25 mouse cellular contexts compared by ENCODE assay signal in genomic region chr10:11777894-11778293, GRCm38 (mm10).
DNase-seq lines count a peak whose midpoint lies in the region; ATAC-seq and TF ChIP-seq lines count a peak whose summit lies in the region.
"Had no signal": no experiment of that assay in that cellular context is flagged by ENCODE, and none has a peak within 500 bp of the region (broad histone marks: within the 10 kb centered on the region; RNA-seq: fewer than 3 reads in every experiment).

No protein-coding gene starts in this region.

- no peak overlapping the region for H3K4me2 ChIP-seq in kidney, embryonic 14.5 days (replicated peaks; ENCODE audit: low read depth, low read length)
- no peak overlapping the region for H3K4me2 ChIP-seq in kidney, embryonic 16.5 days (replicated peaks; ENCODE audit: low read depth, low read length)
- H3K4me2 ChIP-seq: embryonic facial prominence, embryonic 12.5 days; forebrain, embryonic 13.5 days; forebrain, embryonic 15.5 days had no signal

- no peaks in the 10 kb centered on the region for H3K36me3 ChIP-seq in kidney, embryonic 14.5 days (ENCODE audit: control insufficient read depth, insufficient read depth, low read length)
- H3K36me3 ChIP-seq in kidney, adult 2 months (ENCODE audit: control insufficient read depth, insufficient read depth, low read length): no peaks in the 10 kb centered on the region
- H3K36me3 ChIP-seq in kidney, embryonic 16.5 days (ENCODE audit: insufficient read depth, low read length): no peaks in the 10 kb centered on the region
- H3K36me3 ChIP-seq: embryonic facial prominence, embryonic 10.5 days; embryonic facial prominence, embryonic 12.5 days; forebrain, embryonic 15.5 days; G1E had no signal

- no peak for TF ChIP-seq CTCF in kidney, adult 2 months (conservative IDR thresholded peaks at IDR 0.05; ENCODE audit: insufficient read depth, insufficient read length, low read depth, low read length)

- WGBS in kidney, embryonic 14.5 days: 28% methylated on average over 6 of the region's 6 CpGs
- WGBS in kidney, adult 2 months: 40% methylated on average over 6 of the region's 6 CpGs
- 32% methylated on average over 6 of the region's 6 CpGs for WGBS in kidney, embryonic 16.5 days

- DNase-seq in kidney, adult 2 months: no peak
- DNase-seq in kidney, postnatal 10 days: no peak
- DNase-seq in brain, adult 2 months (ENCODE audit: low read depth, low spot score): peak; percentile 4
- DNase-seq in spleen, postnatal 14 days (ENCODE audit: low spot score in 2 of 2): no peak
- DNase-seq: adrenal gland, adult 8-10 months; adrenal gland, postnatal 14 days; adrenal gland, postnatal 36 days; B cell, adult 2 months; cerebellum, adult 11-12 months; cerebellum, adult 2 months; cerebellum, adult 9-10 months; cerebellum, postnatal 10 days; cerebellum, postnatal 25 days; forebrain, postnatal 0 days had no signal

- TF ChIP-seq POLR2A in kidney, adult 2 months (IDR thresholded peaks at IDR 0.05; ENCODE audit: low read depth, low read length): no peak

- 0 out of 2 replicates have a peak, but pooled peaks have one; percentile 34 for ATAC-seq in kidney, embryonic 14.5 days (ENCODE audit: low FRiP score, low TSS enrichment)
- peak; percentile 50; the same call in 1 of the 2 replicates for ATAC-seq in kidney, embryonic 16.5 days (ENCODE audit: low FRiP score, low TSS enrichment)
- ATAC-seq: activated CD4-positive, CD25-positive, alpha-beta regulatory T cell, adult 4 months; CD4-positive, CD25-positive, alpha-beta regulatory T cell, adult 4 months; forebrain, embryonic 13.5 days; forebrain, embryonic 15.5 days; Patski had no signal

- H3K27me3 ChIP-seq in kidney, embryonic 14.5 days (ENCODE audit: control insufficient read depth, insufficient read depth, low read length): no peaks in the 10 kb centered on the region
- H3K27me3 ChIP-seq in kidney, adult 2 months (replicated peaks; ENCODE audit: control insufficient read depth, insufficient read depth, low read length): no peaks in the 10 kb centered on the region
- no peaks in the 10 kb centered on the region for H3K27me3 ChIP-seq in kidney, embryonic 16.5 days (ENCODE audit: insufficient read depth, low read length)
- H3K27me3 ChIP-seq: CH12.LX; embryonic facial prominence, embryonic 12.5 days; forebrain, embryonic 13.5 days; forebrain, embryonic 15.5 days; Patski had no signal

- no peak overlapping the region for H3K27ac ChIP-seq in kidney, embryonic 14.5 days (ENCODE audit: low read depth, low read length)
- no peak overlapping the region for H3K27ac ChIP-seq in kidney, adult 2 months (ENCODE audit: insufficient read depth, low read depth, low read length)
- H3K27ac ChIP-seq in kidney, embryonic 16.5 days (ENCODE audit: low read length): no peak overlapping the region
- H3K27ac ChIP-seq: embryonic facial prominence, embryonic 10.5 days; embryonic facial prominence, embryonic 12.5 days; forebrain, embryonic 13.5 days; forebrain, embryonic 15.5 days had no signal

- H3K4me3 ChIP-seq in kidney, embryonic 14.5 days (ENCODE audit: low read length): no peak overlapping the region
- no peak overlapping the region for H3K4me3 ChIP-seq in kidney, adult 2 months (ENCODE audit: insufficient read depth, low read depth, low read length)
- no peak overlapping the region for H3K4me3 ChIP-seq in kidney, embryonic 16.5 days (ENCODE audit: low read length)
- H3K4me3 ChIP-seq: embryonic facial prominence, embryonic 10.5 days; embryonic facial prominence, embryonic 12.5 days; forebrain, embryonic 13.5 days; forebrain, embryonic 15.5 days had no signal

- no peaks in the 10 kb centered on the region for H3K4me1 ChIP-seq in kidney, embryonic 14.5 days (ENCODE audit: control insufficient read depth, insufficient read depth, low read length)
- H3K4me1 ChIP-seq in kidney, adult 2 months (ENCODE audit: control insufficient read depth, insufficient read depth, low read length): no peaks in the 10 kb centered on the region
- 0 out of 2 replicates have a peak, but pooled peaks cover 2% of the 10 kb centered on the region for H3K4me1 ChIP-seq in kidney, embryonic 16.5 days (ENCODE audit: insufficient read depth, low read length)
- H3K4me1 ChIP-seq: embryonic facial prominence, embryonic 10.5 days; embryonic facial prominence, embryonic 12.5 days; forebrain, embryonic 13.5 days; forebrain, embryonic 15.5 days had no signal

- H3K9me3 ChIP-seq in kidney, embryonic 14.5 days (ENCODE audit: control insufficient read depth, low read length): peaks cover 4% of the 10 kb centered on the region; the same call in 1 of the 2 replicates
- H3K9me3 ChIP-seq in kidney, embryonic 16.5 days (ENCODE audit: low read length): peaks cover 10% of the 10 kb centered on the region
- H3K9me3 ChIP-seq: embryonic facial prominence, embryonic 12.5 days; forebrain, embryonic 15.5 days; G1E had no signal

- H3K9ac ChIP-seq in kidney, embryonic 14.5 days (ENCODE audit: low read depth, low read length): no peak overlapping the region
- H3K9ac ChIP-seq in kidney, embryonic 16.5 days (replicated peaks; ENCODE audit: low read length): no peak overlapping the region
- H3K9ac ChIP-seq: embryonic facial prominence, embryonic 12.5 days; forebrain, embryonic 13.5 days; forebrain, embryonic 15.5 days; forebrain, postnatal 0 days had no signal
